Mouse (Mus musculus) MEL (cell line): ENCODE data around the gene Spic. TPM values are rescaled to one million over a fixed set of nuclear protein-coding genes. Genes with fewer than 3 reads are reported as not detected.

Experiments
- DNase-seq: peaks from one replicate; pipeline ENCODE4 v3.0.0; 2011; ENCODE audit warnings: low read depth, low spot score
- H3K27ac ChIP-seq: 2 replicates; pipeline ENCODE4 v1.5.1; 2012; ENCODE audit warnings: low read depth, mild to moderate bottlenecking, control low read depth, low read length, moderate library complexity; ENCODE audit not compliant: control insufficient read depth
- H3K27me3 ChIP-seq, 2 experiments: fragments of 150-350 bp in 1 of 2; sonication (generic) in 1 of 2; 2 replicates each; pipeline ENCODE4 v1.6.1; 2012; ENCODE audit warnings: low read length in 2 of 2, mild to moderate bottlenecking in 2 of 2, improper control_type of control experiment in 1 of 2, moderate library complexity in 1 of 2; ENCODE audit not compliant: insufficient read depth in 2 of 2, control insufficient read depth in 1 of 2
- H3K36me3 ChIP-seq, 2 experiments: 2 replicates each; pipeline ENCODE4 v1.6.1; 2012 to 2014; ENCODE audit warnings: low read length in 2 of 2, improper control_type of control experiment in 1 of 2, inconsistent platforms in 1 of 2, mild to moderate bottlenecking in 1 of 2; ENCODE audit not compliant: insufficient read depth in 2 of 2, control insufficient read depth in 1 of 2
- H3K4me1 ChIP-seq, 2 experiments: fragments of 150-350 bp in 1 of 2; sonication (generic) in 1 of 2; 2 replicates each; pipeline ENCODE4 v1.6.1; 2012; ENCODE audit warnings: low read length in 2 of 2, improper control_type of control experiment in 1 of 2, mild to moderate bottlenecking in 1 of 2; ENCODE audit not compliant: insufficient read depth in 2 of 2, control insufficient read depth in 1 of 2
- H3K4me3 ChIP-seq, 2 experiments: fragments of 150-350 bp in 1 of 2; sonication (generic) in 1 of 2; 2 replicates each; pipeline ENCODE4 v1.5.1; 2012; ENCODE audit warnings: low read depth in 2 of 2, low read length in 2 of 2, mild to moderate bottlenecking in 2 of 2, moderate library complexity in 2 of 2, control low read depth in 1 of 2, improper control_type of control experiment in 1 of 2; ENCODE audit not compliant: control insufficient read depth in 1 of 2, insufficient read depth in 1 of 2
- H3K79me2 ChIP-seq: 2 replicates; pipeline ENCODE4 v1.6.1; 2012; ENCODE audit warnings: mild to moderate bottlenecking, low read length, moderate library complexity; ENCODE audit not compliant: control insufficient read depth, poor library complexity, insufficient read depth
- H3K9ac ChIP-seq: 2 replicates; pipeline ENCODE4 v1.6.1; 2012; ENCODE audit warnings: low read depth, mild to moderate bottlenecking, control low read depth, low read length, moderate library complexity; ENCODE audit not compliant: control insufficient read depth, poor library complexity, severe bottlenecking
- H3K9me3 ChIP-seq: fragments of 150-350 bp; sonication (generic); replicated peaks from 2 replicates; pipeline ENCODE4 v1.6.1; 2012; ENCODE audit warnings: mild to moderate bottlenecking, low read length, improper control_type of control experiment, moderate library complexity; ENCODE audit not compliant: insufficient read depth
- E2F4 ChIP-seq: IDR thresholded peaks from 2 replicates; pipeline ENCODE4 v1.6.1; 2011; ENCODE audit warnings: low read depth, low read length, improper control_type of control experiment, borderline replicate concordance
- ELF1 ChIP-seq: IDR thresholded peaks from 2 replicates; pipeline ENCODE4 v1.6.1; 2014; ENCODE audit warnings: low read depth, mild to moderate bottlenecking, inconsistent platforms, low read length, improper control_type of control experiment, moderate library complexity
- EP300 ChIP-seq, 2 experiments: IDR thresholded peaks; 2 replicates each; pipeline ENCODE4 v1.6.1; 2011; ENCODE audit warnings: improper control_type of control experiment in 2 of 2, low read length in 2 of 2, low read depth in 1 of 2, mild to moderate bottlenecking in 1 of 2
- ETS1 ChIP-seq: IDR thresholded peaks from 2 replicates; pipeline ENCODE4 v1.6.1; 2012; ENCODE audit warnings: low read depth, mild to moderate bottlenecking, inconsistent platforms, low read length, improper control_type of control experiment, moderate library complexity
- GABPA ChIP-seq: IDR thresholded peaks from 2 replicates; pipeline ENCODE4 v1.6.1; 2012; ENCODE audit warnings: low read depth, mild to moderate bottlenecking, inconsistent platforms, low read length, improper control_type of control experiment, moderate library complexity
- JUND ChIP-seq: IDR thresholded peaks from 2 replicates; pipeline ENCODE4 v1.6.1; 2011; ENCODE audit warnings: low read depth, mild to moderate bottlenecking, improper control_type of control experiment, low read length
- MAX ChIP-seq: IDR thresholded peaks from 2 replicates; pipeline ENCODE4 v1.6.1; 2011; ENCODE audit warnings: low read length, improper control_type of control experiment
- MXI1 ChIP-seq: IDR thresholded peaks from 2 replicates; pipeline ENCODE4 v1.6.1; 2011; ENCODE audit warnings: mild to moderate bottlenecking, low read depth, low read length, improper control_type of control experiment
- MYB ChIP-seq: IDR thresholded peaks from 2 replicates; pipeline ENCODE4 v1.6.1; 2011; ENCODE audit warnings: mild to moderate bottlenecking, low read depth, low read length, improper control_type of control experiment
- MYC ChIP-seq: IDR thresholded peaks from 2 replicates; pipeline ENCODE4 v1.6.1; 2011; ENCODE audit warnings: low read depth, mild to moderate bottlenecking, low read length, improper control_type of control experiment, moderate library complexity
- POLR2A ChIP-seq, 2 experiments: IDR thresholded peaks; 2 replicates each; pipeline ENCODE4 v1.6.1; 2011 to 2012; ENCODE audit warnings: low read length in 2 of 2, mild to moderate bottlenecking in 2 of 2, control low read depth in 1 of 2, improper control_type of control experiment in 1 of 2, low read depth in 1 of 2, moderate library complexity in 1 of 2; ENCODE audit not compliant: control insufficient read depth in 1 of 2, insufficient read depth in 1 of 2, poor library complexity in 1 of 2
- POLR2AphosphoS2 ChIP-seq: IDR thresholded peaks from 2 replicates; pipeline ENCODE4 v1.6.1; 2011; ENCODE audit warnings: low read length, improper control_type of control experiment
- RAD21 ChIP-seq: IDR thresholded peaks from 2 replicates; pipeline ENCODE4 v1.6.1; 2011; ENCODE audit warnings: mild to moderate bottlenecking, low read depth, low read length, improper control_type of control experiment
- SIN3A ChIP-seq: IDR thresholded peaks from 2 replicates; pipeline ENCODE4 v1.6.1; 2012; ENCODE audit warnings: low read length, improper control_type of control experiment, inconsistent platforms
- SMC3 ChIP-seq: IDR thresholded peaks from 2 replicates; pipeline ENCODE4 v1.6.1; 2011; ENCODE audit warnings: low read depth, low read length, improper control_type of control experiment
- TAL1 ChIP-seq: IDR thresholded peaks from 2 replicates; pipeline ENCODE4 v1.6.1; 2012; ENCODE audit warnings: mild to moderate bottlenecking, inconsistent platforms, low read length, moderate library complexity, mixed read lengths
- TBP ChIP-seq: IDR thresholded peaks from 2 replicates; pipeline ENCODE4 v1.8.0; 2011; ENCODE audit warnings: low read depth, low read length, improper control_type of control experiment
- TCF12 ChIP-seq: IDR thresholded peaks from 2 replicates; pipeline ENCODE4 v1.6.1; 2014; ENCODE audit warnings: low read depth, mild to moderate bottlenecking, inconsistent platforms, low read length, improper control_type of control experiment, moderate library complexity
- UBTF ChIP-seq: IDR thresholded peaks from 2 replicates; pipeline ENCODE4 v1.6.1; 2012; ENCODE audit warnings: low read depth, mild to moderate bottlenecking, inconsistent platforms, low read length, improper control_type of control experiment, moderate library complexity, borderline replicate concordance; ENCODE audit not compliant: insufficient read depth
- USF1 ChIP-seq: IDR thresholded peaks from 2 replicates; pipeline ENCODE4 v1.6.1; 2014; ENCODE audit warnings: low read depth, mild to moderate bottlenecking, inconsistent platforms, low read length, improper control_type of control experiment, moderate library complexity
- USF2 ChIP-seq, 2 experiments: IDR thresholded peaks; 2 replicates each; pipeline ENCODE4 v1.6.1; 2011 to 2012; ENCODE audit warnings: improper control_type of control experiment in 2 of 2, low read length in 2 of 2, borderline replicate concordance in 1 of 2, inconsistent platforms in 1 of 2, low read depth in 1 of 2, mild to moderate bottlenecking in 1 of 2; ENCODE audit not compliant: insufficient read depth in 1 of 2
- ZC3H11A ChIP-seq: IDR thresholded peaks from 2 replicates; pipeline ENCODE4 v1.6.1; 2012; ENCODE audit warnings: low read depth, mild to moderate bottlenecking, inconsistent platforms, low read length, improper control_type of control experiment
- ZKSCAN1 ChIP-seq: IDR thresholded peaks from 2 replicates; pipeline ENCODE4 v1.6.1; 2012; ENCODE audit warnings: low read depth, mild to moderate bottlenecking, inconsistent platforms, low read length, improper control_type of control experiment, moderate library complexity
- ZMIZ1 ChIP-seq: IDR thresholded peaks from 2 replicates; pipeline ENCODE4 v1.6.1; 2012; ENCODE audit warnings: low read depth, mild to moderate bottlenecking, inconsistent platforms, low read length, improper control_type of control experiment, moderate library complexity
- ZNF384 ChIP-seq: IDR thresholded peaks from 2 replicates; pipeline ENCODE4 v1.6.1; 2012; ENCODE audit warnings: low read depth, mild to moderate bottlenecking, inconsistent platforms, low read length, improper control_type of control experiment
- polyA plus RNA-seq, 2 experiments: library from polyadenylated mRNA; stranded (reverse) in 1 of 2; unstranded in 1 of 2; fragments of >175 nt in 1 of 2; fragments of >200 nt in 1 of 2; gene quantifications; 2 replicates each; pipeline versions ENCODE4 v1.2.1 to v1.2.4; 2012; ENCODE audit warnings: low replicate concordance in 2 of 2, low read depth in 1 of 2; ENCODE audit not compliant: insufficient read length in 2 of 2, insufficient read depth in 1 of 2, missing spikeins in 1 of 2
- total RNA-seq: library from RNA; depleted of rRNA; stranded (reverse); fragments of 300-350 nt; gene quantifications from 2 replicates; pipeline ENCODE4 v1.2.3, GENCODE M21; 2012

Gene Spic
- total and polyA plus RNA-seq, 3 experiments, result not detected

DNA sequence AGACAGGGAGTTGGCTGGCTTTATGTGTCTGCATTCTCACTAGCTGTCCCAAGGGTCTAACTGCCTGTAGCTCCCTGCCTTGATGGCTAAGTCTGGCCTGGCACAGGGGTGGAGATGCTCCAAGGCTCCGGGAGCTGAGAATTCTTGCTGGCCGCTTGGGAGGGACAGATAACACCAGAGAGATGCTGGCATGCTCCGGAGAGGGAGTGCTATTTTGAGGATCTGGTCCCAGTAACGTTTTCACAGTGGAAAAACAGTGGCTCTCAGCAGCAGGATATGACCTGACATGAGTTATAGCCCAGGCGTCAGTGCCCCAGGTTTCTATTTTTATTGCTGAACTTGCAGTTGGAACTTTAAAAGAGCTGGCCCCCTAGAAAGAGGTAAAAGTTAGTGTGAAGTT is 39.4 kb downstream of the Spic start:
- H3K9me3 ChIP-seq, result no peaks in the 10 kb centered on the region
- no peak overlapping the region for H3K4me3 ChIP-seq
- H3K4me1 ChIP-seq, result no peaks in the 10 kb centered on the region
- no peaks in the 10 kb centered on the region for H3K36me3 ChIP-seq
- no peak overlapping the region for H3K9ac ChIP-seq
- DNase-seq, result no peak
- no peak overlapping the region for H3K27ac ChIP-seq
- TF ChIP-seq ZNF384 (no peak), ZMIZ1 (no peak), MYB (no peak), TCF12 (no peak), E2F4 (no peak), MYC (no peak), ELF1 (no peak), UBTF (no peak), MXI1 (no peak), GABPA (no peak), JUND (no peak), USF2 (IDR thresholded peaks at IDR 0.05; ENCODE audit: borderline replicate concordance in 1 of 2, insufficient read depth in 1 of 2, low read depth in 1 of 2, low read length in 2 of 2) (no peak), RAD21 (no peak), SIN3A (no peak), MAX (no peak)
- no peaks in the 10 kb centered on the region for H3K79me2 ChIP-seq
- no peaks in the 10 kb centered on the region for H3K27me3 ChIP-seq

- TF ChIP-seq USF1 (no peak), E2F4 (no peak), ZMIZ1 (no peak), ELF1 (no peak), MYC (no peak), MAX (no peak), ZKSCAN1 (no peak), EP300 (IDR thresholded peaks at IDR 0.05; ENCODE audit: low read depth in 1 of 2, low read length in 2 of 2) (no peak), TBP (no peak), SMC3 (no peak), POLR2AphosphoS2 (no peak), TAL1 (no peak), POLR2A (IDR thresholded peaks at IDR 0.05; ENCODE audit: control insufficient read depth in 1 of 2, insufficient read depth in 1 of 2, low read depth in 1 of 2, low read length in 2 of 2, poor library complexity in 1 of 2) (no peak), UBTF (no peak), ZNF384 (no peak), RAD21 (no peak), ETS1 (no peak), ZC3H11A (no peak)
- no peaks in the 10 kb centered on the region for H3K9me3 ChIP-seq
- DNase-seq, result no peak
- no peaks in the 10 kb centered on the region for H3K4me1 ChIP-seq
- H3K4me3 ChIP-seq, result no peak overlapping the region
- no peaks in the 10 kb centered on the region for H3K36me3 ChIP-seq
- H3K27ac ChIP-seq, result no peak overlapping the region
- no peaks in the 10 kb centered on the region for H3K79me2 ChIP-seq
- H3K27me3 ChIP-seq, result peaks cover 0 to 2% of the 10 kb centered on the region in 2 experiments; a peak in 1 of 4 replicates
- no peak overlapping the region for H3K9ac ChIP-seq
These were observed 53.4 kb downstream of the Spic start for GRCm38 (mm10) chr10:88631330-88631953.
